In genomic region chr6:119473446-119473845, GRCm38 (mm10) we compare ENCODE assay signal across 25 mouse cellular contexts. TPM values are rescaled to one million over a fixed set of nuclear protein-coding genes. Genes with fewer than 3 reads are reported as not detected.
DNase-seq lines count a peak whose midpoint lies in the region; ATAC-seq lines count a peak whose summit lies in the region.
"Had no signal": no experiment of that assay in that cellular context is flagged by ENCODE, and none has a peak within 500 bp of the region (broad histone marks: within the 10 kb centered on the region; RNA-seq: fewer than 3 reads in every experiment).

No protein-coding gene starts in this region.

- no peak for DNase-seq in lung, adult 18-20 months
- no peak for DNase-seq in cerebellum, postnatal 4 days (ENCODE audit: low spot score in 2 of 2)
- no peak for DNase-seq in gastrocnemius, postnatal 4 days (ENCODE audit: low spot score in 2 of 2)
- DNase-seq: adrenal gland, postnatal 10 days; cerebellum, adult 11-12 months; cerebellum, adult 9-11 months; gastrocnemius, adult 2 months; gastrocnemius, postnatal 36 days; heart, postnatal 14 days; kidney, postnatal 14 days; layer of hippocampus, adult 9-11 months; lung, adult 2 months; lung, postnatal 10 days; thymus, postnatal 36 days had no signal

- no peaks in the 10 kb centered on the region for H3K9me3 ChIP-seq in megakaryocyte, embryonic 14.5 days
- H3K9me3 ChIP-seq: hindbrain, embryonic 10.5 days; limb, embryonic 10.5 days; limb, embryonic 15.5 days; midbrain, embryonic 12.5 days had no signal

- peaks cover 56% of the 10 kb centered on the region for H3K4me1 ChIP-seq in megakaryocyte, embryonic 14.5 days

- peak overlapping the region; percentile 28 for H3K4me3 ChIP-seq in megakaryocyte, embryonic 14.5 days (replicated peaks)
- H3K4me3 ChIP-seq: erythroblast, embryonic 14.5 days; gastrocnemius, adult 2 months; hindbrain, embryonic 10.5 days; limb, embryonic 10.5 days; limb, embryonic 15.5 days; midbrain, embryonic 12.5 days had no signal

- peaks cover 17% of the 10 kb centered on the region for H3K27me3 ChIP-seq in megakaryocyte, embryonic 14.5 days (replicated peaks)
- H3K27me3 ChIP-seq: limb, embryonic 15.5 days; midbrain, embryonic 12.5 days had no signal

- ATAC-seq in megakaryocyte, adult 5-6 weeks (ENCODE audit: poor library complexity, severe bottlenecking): no peak
- peak; percentile 38 for ATAC-seq in common myeloid progenitor, adult 5-6 weeks (replicated peaks; ENCODE audit: low read depth, poor library complexity, severe bottlenecking)
- peak; percentile 31 for ATAC-seq in megakaryocyte progenitor cell, adult 5-6 weeks (replicated peaks; ENCODE audit: poor library complexity)
- ATAC-seq: forebrain, embryonic 16.5 days; hindbrain, embryonic 16.5 days had no signal

- no peaks in the 10 kb centered on the region for H3K36me3 ChIP-seq in megakaryocyte, embryonic 14.5 days (replicated peaks; ENCODE audit: low read length)
- H3K36me3 ChIP-seq: hindbrain, embryonic 10.5 days; limb, embryonic 10.5 days; limb, embryonic 15.5 days; midbrain, embryonic 12.5 days had no signal

RNA-seq across cellular contexts. Expression of gene Fbxl14, which starts 6.0 kb away (rescaled TPM):
- 21.7 and 35.8 TPM in 2 replicates for polyA plus RNA-seq in megakaryocyte, embryonic 14.5 days (2012; ENCODE audit: insufficient read depth, low replicate concordance)
- 38.4 and 40.4 TPM in 2 replicates for total RNA-seq in megakaryocyte, adult 5-6 weeks (2015)
- 40.1 and 42.2 TPM in 2 replicates for total RNA-seq in megakaryocyte, adult 5-6 weeks (2017)
- total RNA-seq in common myeloid progenitor, adult 5-6 weeks (2017): 39.2 and 48.1 TPM in 2 replicates
- 45.5 and 47.0 TPM in 2 replicates for total RNA-seq in megakaryocyte progenitor cell, adult 5-6 weeks (2015)
- total RNA-seq in megakaryocyte progenitor cell, adult 5-6 weeks (2017): 43.8 and 47.6 TPM in 2 replicates
- total RNA-seq in gastrocnemius, postnatal 4 days (2021): 10 to 100 TPM; 18.4 to 19.5 TPM

RNA-seq across cellular contexts. Expression of gene Adipor2, which starts 55.9 kb away (rescaled TPM):
- polyA plus RNA-seq in megakaryocyte, embryonic 14.5 days (2012; ENCODE audit: insufficient read depth, low replicate concordance): 6.0 and 11.7 TPM in 2 replicates
- 64.1 and 69.9 TPM in 2 replicates for total RNA-seq in megakaryocyte, adult 5-6 weeks (2015)
- total RNA-seq in megakaryocyte, adult 5-6 weeks (2017): 94.1 and 98.6 TPM in 2 replicates
- total RNA-seq in common myeloid progenitor, adult 5-6 weeks (2017): 93.7 and 111 TPM in 2 replicates
- total RNA-seq in megakaryocyte progenitor cell, adult 5-6 weeks (2015): 57.1 and 64.4 TPM in 2 replicates
- 71.4 and 85.8 TPM in 2 replicates for total RNA-seq in megakaryocyte progenitor cell, adult 5-6 weeks (2017)
- total RNA-seq in gastrocnemius, postnatal 4 days (2021): 10 to 100 TPM; 56.3 to 63.4 TPM
